Comparison of ENCODE assay signal across 29 mouse cellular contexts in the genomic region with DNA sequence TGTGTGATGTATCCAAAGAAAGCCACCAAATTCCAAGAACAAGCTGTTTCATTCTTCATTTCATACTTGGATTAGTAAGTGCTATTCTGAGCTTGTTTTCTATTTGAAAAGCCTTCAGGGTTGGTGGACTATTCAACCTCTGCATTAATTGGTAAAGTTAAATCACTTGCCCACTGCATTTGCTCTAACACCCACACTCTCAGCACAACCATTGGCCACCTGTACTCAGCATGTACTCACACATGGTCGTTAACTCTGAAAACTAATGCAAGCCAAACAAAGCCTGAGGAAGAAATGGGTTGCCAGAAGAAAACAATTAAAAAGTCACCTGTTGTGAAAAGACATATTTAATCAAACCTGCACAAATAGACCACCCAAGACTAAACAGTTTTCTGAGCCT.
DNase-seq lines count a peak whose midpoint lies in the region; ATAC-seq and TF ChIP-seq lines count a peak whose summit lies in the region.
"Had no signal": no experiment of that assay in that cellular context is flagged by ENCODE, and none has a peak within 500 bp of the region (broad histone marks: within the 10 kb centered on the region; RNA-seq: fewer than 3 reads in every experiment).

No protein-coding gene starts in this region.

- 0 out of 2 replicates have a peak, but pooled peaks cover 2% of the 10 kb centered on the region for H3K4me1 ChIP-seq in forebrain, embryonic 11.5 days (replicated peaks; ENCODE audit: control insufficient read depth, insufficient read depth, low read length)
- no peaks in the 10 kb centered on the region for H3K4me1 ChIP-seq in forebrain, embryonic 14.5 days (ENCODE audit: control insufficient read depth, insufficient read depth, low read length)
- no peaks in the 10 kb centered on the region for H3K4me1 ChIP-seq in kidney, embryonic 15.5 days
- H3K4me1 ChIP-seq in limb, embryonic 11.5 days (ENCODE audit: control insufficient read depth, insufficient read depth, low read length): no peaks in the 10 kb centered on the region
- H3K4me1 ChIP-seq: embryonic facial prominence, embryonic 10.5 days; embryonic facial prominence, embryonic 13.5 days; hindbrain, embryonic 13.5 days had no signal

- 13% methylated on average over 1 of the region's 1 CpGs for WGBS in forebrain, embryonic 11.5 days
- WGBS in forebrain, embryonic 14.5 days: 3% methylated on average over 1 of the region's 1 CpGs
- 24% methylated on average over 1 of the region's 1 CpGs for WGBS in kidney, embryonic 15.5 days
- WGBS in limb, embryonic 11.5 days: 14% methylated on average over 1 of the region's 1 CpGs

- H3K4me3 ChIP-seq in forebrain, embryonic 11.5 days (ENCODE audit: low read depth, low read length): no peak overlapping the region
- H3K4me3 ChIP-seq in forebrain, embryonic 14.5 days (ENCODE audit: low read depth, low read length): no peak overlapping the region
- H3K4me3 ChIP-seq in kidney, embryonic 15.5 days (replicated peaks): no peak overlapping the region
- no peak overlapping the region for H3K4me3 ChIP-seq in limb, embryonic 11.5 days (ENCODE audit: low read depth, low read length)
- H3K4me3 ChIP-seq: embryonic facial prominence, embryonic 10.5 days; embryonic facial prominence, embryonic 13.5 days; erythroblast, embryonic 14.5 days; gastrocnemius, adult 2 months; hindbrain, embryonic 13.5 days had no signal

- no peaks in the 10 kb centered on the region for H3K27me3 ChIP-seq in forebrain, embryonic 11.5 days (ENCODE audit: control insufficient read depth, insufficient read depth, low read length)
- H3K27me3 ChIP-seq in forebrain, embryonic 14.5 days (replicated peaks; ENCODE audit: control insufficient read depth, insufficient read depth, low read length): no peaks in the 10 kb centered on the region
- no peaks in the 10 kb centered on the region for H3K27me3 ChIP-seq in kidney, embryonic 15.5 days
- H3K27me3 ChIP-seq in limb, embryonic 11.5 days (ENCODE audit: control insufficient read depth, insufficient read depth, low read length): no peaks in the 10 kb centered on the region
- H3K27me3 ChIP-seq: CH12.LX; embryonic facial prominence, embryonic 13.5 days; hindbrain, embryonic 13.5 days had no signal

- H3K36me3 ChIP-seq in forebrain, embryonic 11.5 days (ENCODE audit: control insufficient read depth, insufficient read depth, low read length): no peaks in the 10 kb centered on the region
- no peaks in the 10 kb centered on the region for H3K36me3 ChIP-seq in forebrain, embryonic 14.5 days (ENCODE audit: control insufficient read depth, insufficient read depth, low read length)
- H3K36me3 ChIP-seq in kidney, embryonic 15.5 days: no peaks in the 10 kb centered on the region
- H3K36me3 ChIP-seq in limb, embryonic 11.5 days (ENCODE audit: control insufficient read depth, insufficient read depth, low read length): no peaks in the 10 kb centered on the region
- H3K36me3 ChIP-seq: embryonic facial prominence, embryonic 10.5 days; embryonic facial prominence, embryonic 13.5 days; G1E; hindbrain, embryonic 13.5 days had no signal

- H3K9ac ChIP-seq in forebrain, embryonic 11.5 days (ENCODE audit: low read length): no peak overlapping the region
- no peak overlapping the region for H3K9ac ChIP-seq in forebrain, embryonic 14.5 days (ENCODE audit: low read length)
- H3K9ac ChIP-seq in kidney, embryonic 15.5 days: no peak overlapping the region
- no peak overlapping the region for H3K9ac ChIP-seq in limb, embryonic 11.5 days (ENCODE audit: low read length)
- H3K9ac ChIP-seq: embryonic facial prominence, embryonic 13.5 days; hindbrain, embryonic 13.5 days had no signal

- H3K9me3 ChIP-seq in forebrain, embryonic 11.5 days (ENCODE audit: control insufficient read depth, low read length): no peaks in the 10 kb centered on the region
- H3K9me3 ChIP-seq in forebrain, embryonic 14.5 days (replicated peaks; ENCODE audit: control insufficient read depth, low read length): no peaks in the 10 kb centered on the region
- no peaks in the 10 kb centered on the region for H3K9me3 ChIP-seq in kidney, embryonic 15.5 days (replicated peaks)
- H3K9me3 ChIP-seq in limb, embryonic 11.5 days (ENCODE audit: control insufficient read depth, low read length): no peaks in the 10 kb centered on the region
- H3K9me3 ChIP-seq: embryonic facial prominence, embryonic 10.5 days; embryonic facial prominence, embryonic 13.5 days; hindbrain, embryonic 13.5 days had no signal

- no peak for TF ChIP-seq POLR2A in brain, embryonic 14.5 days (IDR thresholded peaks at IDR 0.05; ENCODE audit: borderline replicate concordance, extremely low read depth, insufficient read depth, insufficient read length, poor library complexity, severe bottlenecking)

- no peak overlapping the region for H3K4me2 ChIP-seq in forebrain, embryonic 11.5 days (ENCODE audit: low read depth, low read length, severe bottlenecking)
- no peak overlapping the region for H3K4me2 ChIP-seq in forebrain, embryonic 14.5 days (ENCODE audit: low read length)
- H3K4me2 ChIP-seq in kidney, embryonic 15.5 days: no peak overlapping the region
- H3K4me2 ChIP-seq in limb, embryonic 11.5 days (ENCODE audit: low read depth, severe bottlenecking): no peak overlapping the region
- H3K4me2 ChIP-seq: embryonic facial prominence, embryonic 13.5 days; heart, embryonic 11.5 days; hindbrain, embryonic 13.5 days had no signal

- no peak for DNase-seq in forebrain, embryonic 11.5 days (ENCODE audit: low spot score)
- DNase-seq in forebrain, embryonic 14.5 days (ENCODE audit: low spot score): no peak
- DNase-seq in kidney, postnatal 10 days: no peak
- DNase-seq in brain, embryonic 14.5 days (ENCODE audit: low read depth): peak; percentile 14
- DNase-seq in limb, embryonic 11.5 days (ENCODE audit: low spot score): peak; percentile 40
- DNase-seq in lung, postnatal 14 days: no peak
- DNase-seq in urinary bladder, postnatal 10 days (ENCODE audit: low spot score): no peak
- DNase-seq: adrenal gland, adult 8-10 months; adrenal gland, postnatal 25 days; B cell, adult 2 months; cerebellum, adult 18-20 months; cerebellum, adult 9-10 months; cerebellum, postnatal 14 days; embryo, embryonic 11 days; gastrocnemius, adult 2 months; gastrocnemius, postnatal 14 days; heart, adult 11 months had no signal

- no peak for TF ChIP-seq CTCF in brain, embryonic 14.5 days (IDR thresholded peaks at IDR 0.05; ENCODE audit: borderline replicate concordance, extremely low read depth, insufficient read depth, insufficient read length)

- peak; percentile 88 for ATAC-seq in forebrain, embryonic 11.5 days (replicated peaks; ENCODE audit: low FRiP score)
- no peak for ATAC-seq in forebrain, embryonic 14.5 days
- ATAC-seq in kidney, embryonic 15.5 days (replicated peaks; ENCODE audit: low FRiP score): 0 out of 2 replicates have a peak, but pooled peaks have one; percentile 62
- ATAC-seq in limb, embryonic 11.5 days (ENCODE audit: insufficient number of reproducible peaks, low FRiP score, low TSS enrichment, low read depth): peak; percentile 86
- ATAC-seq: forebrain, embryonic 16.5 days; hindbrain, embryonic 16.5 days; inflammation-experienced regulatory T-cells, adult 6 months; intestine, embryonic 16.5 days had no signal

- H3K27ac ChIP-seq in forebrain, embryonic 11.5 days (ENCODE audit: low read depth, low read length): no peak overlapping the region
- no peak overlapping the region for H3K27ac ChIP-seq in forebrain, embryonic 14.5 days (ENCODE audit: low read depth, low read length)
- H3K27ac ChIP-seq in kidney, embryonic 15.5 days: no peak overlapping the region
- H3K27ac ChIP-seq in limb, embryonic 11.5 days (replicated peaks; ENCODE audit: low read depth, low read length): peak overlapping the region; percentile 62; the same call in 1 of the 2 replicates
- H3K27ac ChIP-seq: embryonic facial prominence, embryonic 10.5 days; embryonic facial prominence, embryonic 13.5 days; gastrocnemius, adult 2 months; hindbrain, embryonic 13.5 days had no signal

Comparison
In these comparisons a context has a peak if more than half of its experiments do, and no peak if none do; other contexts are left out.
1. DNase-seq: peak in brain, embryonic 14.5 days (single experiment) and limb, embryonic 11.5 days (single experiment); none in forebrain, embryonic 11.5 days (single experiment), forebrain, embryonic 14.5 days (single experiment), kidney, postnatal 10 days (single experiment), lung, postnatal 14 days (single experiment) and urinary bladder, postnatal 10 days (single experiment).